Mouse (Mus musculus): Measurements from ENCODE around the gene Gm44973.
"Not testable (repeated sequence)": the region's sequence is repeated elsewhere in the genome, so short reads cannot be mapped to it uniquely, and the experiment has no call there.

The Gm44973 gene

DNA sequence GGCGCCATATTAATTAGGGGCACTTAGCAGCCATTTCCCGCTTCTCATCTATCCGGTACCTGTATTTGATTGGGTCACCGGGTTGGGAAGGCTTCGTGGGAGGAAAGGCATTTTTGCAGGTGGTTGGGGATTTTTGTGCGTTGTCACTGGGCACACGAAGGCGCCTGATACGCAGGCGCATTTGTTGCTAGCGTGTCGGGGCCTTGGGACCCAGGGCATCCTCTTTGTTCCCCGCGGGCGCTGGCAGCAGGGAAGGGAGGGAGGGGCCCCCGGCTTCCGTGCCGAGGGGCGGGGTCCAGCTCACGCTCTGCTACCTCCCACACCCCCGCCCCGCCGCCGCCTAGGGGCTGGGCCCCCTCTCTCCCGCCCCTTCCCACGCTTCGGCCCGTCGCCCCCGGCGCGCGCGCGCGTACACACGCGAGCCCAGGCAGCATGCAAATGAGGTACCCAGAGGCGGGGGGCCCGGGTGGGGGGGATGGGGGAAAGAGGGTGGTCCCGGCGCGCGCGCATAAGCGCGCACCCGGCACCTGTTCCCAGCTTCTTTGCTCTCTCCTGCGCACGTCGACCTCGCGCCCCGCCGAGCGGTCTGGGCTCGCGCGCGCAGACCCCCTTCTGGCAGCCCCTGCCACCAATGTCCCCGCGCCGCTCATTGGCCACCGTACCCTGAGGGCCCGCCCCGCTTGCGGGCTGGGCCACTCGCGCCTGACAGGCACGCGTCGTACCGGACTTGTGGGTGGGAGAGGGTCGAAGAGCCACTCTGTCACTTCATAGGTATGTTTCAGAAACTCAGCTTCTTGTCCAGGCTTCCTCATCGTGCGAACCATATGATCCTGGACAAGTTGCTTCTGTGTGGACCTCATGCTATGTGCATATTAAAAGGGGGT, at the start of gene Gm44973:
Gm44973 (plus strand) TSS at position 379 of the 884 bp plus-strand sequence.
- peak; percentile 98 for DNase-seq (ENCODE audit: low spot score)

GRCm38 (mm10) chr7:4971068-4971467, 44.2 kb upstream of the Gm44973 start, which contains the start of gene Sbk3:
TSS of gene Sbk3 (minus strand) at chr7:4971168.
- no peak for DNase-seq (ENCODE audit: low spot score)

GRCm38 (mm10) chr7:4971710-4972109, 43.6 kb upstream of the Gm44973 start:
- no peak for DNase-seq (ENCODE audit: low spot score)

GRCm38 (mm10) chr7:4972321-4973047, 42.8 kb upstream of the Gm44973 start:
- no peak for DNase-seq (ENCODE audit: low spot score)

GRCm38 (mm10) chr7:4975455-4975854, 39.8 kb upstream of the Gm44973 start:
- DNase-seq (ENCODE audit: low spot score): no peak

DNA sequence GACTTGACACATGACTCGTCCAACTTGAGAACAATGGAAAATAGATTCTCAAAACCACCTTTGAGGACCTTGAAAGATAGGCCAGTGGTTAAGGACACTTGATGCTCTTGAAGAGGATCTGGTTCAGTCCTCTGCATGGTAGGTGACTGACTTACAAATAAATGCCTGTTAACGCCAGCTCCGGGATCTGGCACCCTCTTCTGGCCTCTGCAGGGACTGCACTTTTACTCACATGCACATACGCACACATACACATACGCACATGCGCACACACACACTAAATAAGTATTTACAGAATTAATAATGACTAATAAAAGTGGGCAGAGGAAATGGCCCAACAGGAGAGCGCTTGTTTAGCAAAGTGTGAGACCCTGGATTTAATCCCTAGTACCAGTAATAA, 38.5 kb upstream of the Gm44973 start:
- no peak for DNase-seq (ENCODE audit: low spot score)

GRCm38 (mm10) chr7:4988250-4988649, 27.0 kb upstream of the Gm44973 start:
- no peak for DNase-seq (ENCODE audit: low spot score)

- no peak for DNase-seq (ENCODE audit: low spot score)
These were observed 21.8 kb upstream of the Gm44973 start for GRCm38 (mm10) chr7:4993347-4993998.

DNA sequence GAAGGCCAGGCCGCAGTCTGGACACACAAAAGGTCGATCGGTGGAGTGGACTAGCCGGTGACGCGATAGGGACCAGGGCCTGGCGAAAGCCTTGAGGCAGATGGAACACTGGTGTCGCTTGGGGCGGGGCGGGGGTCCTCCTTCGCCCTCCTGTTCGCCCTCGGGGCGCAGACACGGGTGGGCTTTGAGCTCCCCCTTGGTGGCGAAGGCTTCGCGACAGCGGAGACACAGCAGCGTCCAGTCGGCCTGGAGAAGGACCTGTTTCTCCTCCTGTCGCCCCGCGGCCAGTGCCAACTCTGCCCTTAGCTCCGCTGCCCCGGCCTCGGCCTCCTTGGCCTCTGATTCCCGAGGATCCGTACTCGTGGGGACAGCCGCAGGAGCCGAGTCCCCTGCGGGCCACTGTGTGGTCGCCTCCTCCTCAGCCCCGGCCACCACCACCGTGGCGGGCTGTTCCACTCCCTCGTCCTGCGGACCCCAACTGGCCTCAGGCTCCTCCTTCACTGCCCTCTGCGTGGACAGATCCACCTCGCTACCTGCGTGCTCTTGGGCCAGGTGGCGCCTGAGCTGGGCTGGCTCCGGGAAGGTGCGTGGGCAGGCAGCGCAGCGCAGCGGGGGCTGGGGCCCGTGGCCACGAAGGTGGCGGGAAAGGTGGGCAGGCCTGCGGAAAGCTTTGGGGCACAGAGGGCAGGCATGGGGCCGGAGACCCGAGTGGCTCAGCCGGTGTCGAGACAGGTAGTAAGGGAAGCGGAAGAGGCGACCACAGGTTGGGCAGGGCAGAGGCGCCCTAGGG, 21.1 kb upstream of the Gm44973 start:
- DNase-seq (ENCODE audit: low spot score): no peak

GRCm38 (mm10) chr7:4995268-4996002, 19.9 kb upstream of the Gm44973 start:
- DNase-seq (ENCODE audit: low spot score): no peak

GRCm38 (mm10) chr7:4996003-4996895, 19.0 kb upstream of the Gm44973 start, which contains the start of gene Zfp579:
TSS of gene Zfp579 (minus strand) at chr7:4996158.
- DNase-seq (ENCODE audit: low spot score): peak; percentile 90

GRCm38 (mm10) chr7:4996934-4997333, 18.4 kb upstream of the Gm44973 start:
- no peak for DNase-seq (ENCODE audit: low spot score)

- no peak for DNase-seq (ENCODE audit: low spot score)
These were observed 15.4 kb upstream of the Gm44973 start for GRCm38 (mm10) chr7:4999876-5000275.

GRCm38 (mm10) chr7:5002876-5003275, 12.4 kb upstream of the Gm44973 start:
- not testable (repeated sequence) for DNase-seq (ENCODE audit: low spot score)

DNA sequence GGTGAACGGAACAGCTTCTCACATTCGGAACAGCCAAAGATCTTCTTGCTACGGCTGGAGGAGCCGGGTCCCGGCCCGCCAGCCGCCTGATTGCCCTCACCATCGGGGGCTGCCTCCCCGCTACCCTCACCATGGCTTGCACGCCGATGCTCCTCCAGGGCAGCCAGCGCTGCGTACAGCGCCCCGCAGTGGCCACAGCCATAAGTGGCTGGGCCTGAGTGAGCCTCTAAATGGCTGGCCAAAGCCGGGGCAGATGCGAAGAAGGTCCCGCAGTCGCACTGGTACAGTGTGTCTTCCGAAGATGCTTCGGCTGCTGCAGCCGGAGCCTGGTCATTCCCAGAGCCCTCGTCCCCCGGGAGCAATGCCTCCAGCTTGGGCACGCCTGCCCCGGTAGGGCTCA, 7.1 kb upstream of the Gm44973 start:
- DNase-seq (ENCODE audit: low spot score): no peak

DNA sequence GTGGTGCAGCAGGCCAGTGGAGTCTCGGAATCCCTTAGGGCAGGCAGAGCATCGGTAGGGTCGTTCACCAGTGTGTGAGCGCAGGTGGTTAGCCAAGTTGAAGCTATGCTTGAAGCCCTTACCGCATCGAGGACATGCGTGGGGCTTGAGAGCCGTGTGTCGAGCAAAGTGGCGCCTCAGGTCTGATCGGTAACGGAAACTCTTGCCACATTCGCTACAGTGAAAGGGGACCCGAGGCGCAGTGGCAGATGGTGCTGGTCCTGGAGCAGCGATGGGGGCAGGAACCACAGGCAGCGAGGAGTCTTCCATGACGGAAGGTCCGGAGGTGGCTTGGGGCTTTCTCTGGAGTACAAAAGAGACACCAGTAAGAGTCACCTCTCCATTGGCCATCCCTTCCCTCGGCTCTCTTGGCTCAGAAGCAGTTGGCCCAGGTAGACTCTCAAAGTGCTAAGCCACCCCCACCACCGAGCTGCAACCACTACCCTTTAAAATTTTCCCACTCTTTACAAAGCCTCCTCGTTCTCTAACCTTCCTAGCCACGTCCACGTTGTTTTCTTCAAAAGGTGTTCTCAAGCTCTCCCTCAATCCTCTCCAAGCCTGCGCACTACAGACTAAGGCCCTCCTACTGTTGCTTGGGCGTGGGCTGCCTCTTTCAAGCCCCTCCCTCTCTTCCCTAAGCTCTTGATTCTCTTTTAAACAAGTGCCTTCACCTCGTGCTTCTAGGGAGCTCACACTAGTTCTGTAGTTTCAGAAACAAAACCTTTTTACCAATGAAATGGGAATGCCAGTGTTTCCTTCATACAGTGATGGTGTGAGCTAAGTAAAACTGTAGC, 2.4 kb upstream of the Gm44973 start:
- DNase-seq (ENCODE audit: low spot score): no peak

- DNase-seq (ENCODE audit: low spot score): peak; percentile 98
These were observed 812 bp upstream of the Gm44973 start, which contains the start of the genes Zfp524 and Fiz1 for GRCm38 (mm10) chr7:5014251-5015117. TSS of gene Zfp524 (plus strand) at chr7:5014415. TSS of gene Fiz1 (minus strand) at chr7:5014697.

GRCm38 (mm10) chr7:5016057-5016456, 761 bp downstream of the Gm44973 start:
- DNase-seq (ENCODE audit: low spot score): no peak

Measured in yolk sac, embryonic 10.5 days (tissue).